9 mouse cellular contexts compared by ENCODE assay signal in genomic region chr6:120154526-120155309, GRCm38 (mm10).
DNase-seq lines count a peak whose midpoint lies in the region; ATAC-seq lines count a peak whose summit lies in the region.
"Had no signal": no experiment of that assay in that cellular context is flagged by ENCODE, and none has a peak within 500 bp of the region (broad histone marks: within the 10 kb centered on the region; RNA-seq: fewer than 3 reads in every experiment).

No protein-coding gene starts in this region.

- peak; percentile 31 to 57 for DNase-seq in left cerebral cortex, postnatal 14 days (ENCODE audit: low spot score in 2 of 2)
- DNase-seq in left cerebral cortex, adult 8-10 months (ENCODE audit: low spot score in 2 of 2) = no peak
- peak; percentile 65 to 68 for DNase-seq in spleen, postnatal 36 days (ENCODE audit: low spot score in 2 of 2)
- no peak for DNase-seq in cerebellum, adult 9-10 months
- DNase-seq in lung, postnatal 36 days = no peak
- DNase-seq in frontal cortex, postnatal 25 days (ENCODE audit: low spot score in 2 of 2) = no peak
- DNase-seq: adrenal gland, postnatal 36 days had no signal

- intact Hi-C loops in left cerebral cortex, postnatal 14 days (cut with DNase I) = no loop called here

- ATAC-seq in activated CD4-positive, CD25-positive, alpha-beta regulatory T cell, adult 4 months = peak; percentile 66
- peak; percentile 78 for ATAC-seq in inflammation-experienced regulatory T-cells, adult 6 months

Comparison
In these comparisons a context has a peak if more than half of its experiments do, and no peak if none do; other contexts are left out.
1. DNase-seq: peak in left cerebral cortex, postnatal 14 days (2 of 2) and spleen, postnatal 36 days (2 of 2); none in left cerebral cortex, adult 8-10 months (0 of 2), cerebellum, adult 9-10 months (single experiment), lung, postnatal 36 days (single experiment) and frontal cortex, postnatal 25 days (0 of 2).